Mouse (Mus musculus) MEL (cell line): ENCODE measurements around the gene Kat7. TPM values are rescaled to one million over a fixed set of nuclear protein-coding genes. Genes with fewer than 3 reads are reported as not detected.

Experiments used
- DNase-seq: peaks from one replicate; pipeline ENCODE4 v3.0.0; 2011; ENCODE audit warnings: low read depth, low spot score
- H3K27ac ChIP-seq: 2 replicates; pipeline ENCODE4 v1.5.1; 2012; ENCODE audit warnings: low read depth, mild to moderate bottlenecking, control low read depth, low read length, moderate library complexity; ENCODE audit not compliant: control insufficient read depth
- H3K27me3 ChIP-seq, 2 experiments: fragments of 150-350 bp in 1 of 2; sonication (generic) in 1 of 2; 2 replicates each; pipeline ENCODE4 v1.6.1; 2012; ENCODE audit warnings: low read length in 2 of 2, mild to moderate bottlenecking in 2 of 2, improper control_type of control experiment in 1 of 2, moderate library complexity in 1 of 2; ENCODE audit not compliant: insufficient read depth in 2 of 2, control insufficient read depth in 1 of 2
- H3K36me3 ChIP-seq, 2 experiments: 2 replicates each; pipeline ENCODE4 v1.6.1; 2012 to 2014; ENCODE audit warnings: low read length in 2 of 2, improper control_type of control experiment in 1 of 2, inconsistent platforms in 1 of 2, mild to moderate bottlenecking in 1 of 2; ENCODE audit not compliant: insufficient read depth in 2 of 2, control insufficient read depth in 1 of 2
- H3K4me1 ChIP-seq, 2 experiments: fragments of 150-350 bp in 1 of 2; sonication (generic) in 1 of 2; 2 replicates each; pipeline ENCODE4 v1.6.1; 2012; ENCODE audit warnings: low read length in 2 of 2, improper control_type of control experiment in 1 of 2, mild to moderate bottlenecking in 1 of 2; ENCODE audit not compliant: insufficient read depth in 2 of 2, control insufficient read depth in 1 of 2
- H3K4me3 ChIP-seq, 2 experiments: fragments of 150-350 bp in 1 of 2; sonication (generic) in 1 of 2; 2 replicates each; pipeline ENCODE4 v1.5.1; 2012; ENCODE audit warnings: low read depth in 2 of 2, low read length in 2 of 2, mild to moderate bottlenecking in 2 of 2, moderate library complexity in 2 of 2, control low read depth in 1 of 2, improper control_type of control experiment in 1 of 2; ENCODE audit not compliant: control insufficient read depth in 1 of 2, insufficient read depth in 1 of 2
- H3K79me2 ChIP-seq: 2 replicates; pipeline ENCODE4 v1.6.1; 2012; ENCODE audit warnings: mild to moderate bottlenecking, low read length, moderate library complexity; ENCODE audit not compliant: control insufficient read depth, poor library complexity, insufficient read depth
- H3K9ac ChIP-seq: 2 replicates; pipeline ENCODE4 v1.6.1; 2012; ENCODE audit warnings: low read depth, mild to moderate bottlenecking, control low read depth, low read length, moderate library complexity; ENCODE audit not compliant: control insufficient read depth, poor library complexity, severe bottlenecking
- H3K9me3 ChIP-seq: fragments of 150-350 bp; sonication (generic); replicated peaks from 2 replicates; pipeline ENCODE4 v1.6.1; 2012; ENCODE audit warnings: mild to moderate bottlenecking, low read length, improper control_type of control experiment, moderate library complexity; ENCODE audit not compliant: insufficient read depth
- BHLHE40 ChIP-seq: IDR thresholded peaks from 2 replicates; pipeline ENCODE4 v1.6.1; 2012; ENCODE audit warnings: low read depth, mild to moderate bottlenecking, inconsistent platforms, low read length, improper control_type of control experiment, borderline replicate concordance
- CTCF ChIP-seq, 3 experiments: IDR thresholded peaks in 2 of 3; conservative IDR thresholded peaks in 1 of 3; 2 replicates each; pipeline ENCODE4 v1.5.1; 2011 to 2012; ENCODE audit warnings: low read length in 3 of 3, low read depth in 2 of 3, mild to moderate bottlenecking in 2 of 3, improper control_type of control experiment in 1 of 3, inconsistent platforms in 1 of 3, mixed read lengths in 1 of 3, moderate library complexity in 1 of 3; ENCODE audit not compliant: control insufficient read depth in 1 of 3, insufficient read depth in 1 of 3, poor library complexity in 1 of 3, severe bottlenecking in 1 of 3
- EP300 ChIP-seq, 2 experiments: IDR thresholded peaks; 2 replicates each; pipeline ENCODE4 v1.6.1; 2011; ENCODE audit warnings: improper control_type of control experiment in 2 of 2, low read length in 2 of 2, low read depth in 1 of 2, mild to moderate bottlenecking in 1 of 2
- ETS1 ChIP-seq: IDR thresholded peaks from 2 replicates; pipeline ENCODE4 v1.6.1; 2012; ENCODE audit warnings: low read depth, mild to moderate bottlenecking, inconsistent platforms, low read length, improper control_type of control experiment, moderate library complexity
- GABPA ChIP-seq: IDR thresholded peaks from 2 replicates; pipeline ENCODE4 v1.6.1; 2012; ENCODE audit warnings: low read depth, mild to moderate bottlenecking, inconsistent platforms, low read length, improper control_type of control experiment, moderate library complexity
- JUND ChIP-seq: IDR thresholded peaks from 2 replicates; pipeline ENCODE4 v1.6.1; 2011; ENCODE audit warnings: low read depth, mild to moderate bottlenecking, improper control_type of control experiment, low read length
- MAZ ChIP-seq: IDR thresholded peaks from 2 replicates; pipeline ENCODE4 v1.6.1; 2012; ENCODE audit warnings: low read depth, mild to moderate bottlenecking, inconsistent platforms, low read length, improper control_type of control experiment
- MEF2A ChIP-seq: IDR thresholded peaks from 2 replicates; pipeline ENCODE4 v1.6.1; 2014; ENCODE audit warnings: low read depth, mild to moderate bottlenecking, inconsistent platforms, low read length, improper control_type of control experiment; ENCODE audit not compliant: poor library complexity, insufficient replicate concordance, severe bottlenecking; ENCODE audit errors: extremely low read depth
- MXI1 ChIP-seq: IDR thresholded peaks from 2 replicates; pipeline ENCODE4 v1.6.1; 2011; ENCODE audit warnings: mild to moderate bottlenecking, low read depth, low read length, improper control_type of control experiment
- MYB ChIP-seq: IDR thresholded peaks from 2 replicates; pipeline ENCODE4 v1.6.1; 2011; ENCODE audit warnings: mild to moderate bottlenecking, low read depth, low read length, improper control_type of control experiment
- NELFE ChIP-seq: IDR thresholded peaks from 2 replicates; pipeline ENCODE4 v1.6.1; 2011; ENCODE audit warnings: low read depth, low read length, improper control_type of control experiment
- NRF1 ChIP-seq: IDR thresholded peaks from 2 replicates; pipeline ENCODE4 v1.6.1; 2014; ENCODE audit warnings: low read depth, mild to moderate bottlenecking, inconsistent platforms, low read length, improper control_type of control experiment, moderate library complexity; ENCODE audit not compliant: poor library complexity, insufficient read depth, severe bottlenecking
- POLR2AphosphoS5 ChIP-seq: IDR thresholded peaks from 2 replicates; pipeline ENCODE4 v1.6.1; 2012; ENCODE audit warnings: low read depth, borderline replicate concordance, mild to moderate bottlenecking, inconsistent platforms, low read length, moderate library complexity, mixed read lengths
- RAD21 ChIP-seq: IDR thresholded peaks from 2 replicates; pipeline ENCODE4 v1.6.1; 2011; ENCODE audit warnings: mild to moderate bottlenecking, low read depth, low read length, improper control_type of control experiment
- RCOR1 ChIP-seq: IDR thresholded peaks from 2 replicates; pipeline ENCODE4 v1.6.1; 2012; ENCODE audit warnings: low read depth, mild to moderate bottlenecking, inconsistent platforms, low read length, improper control_type of control experiment
- SMC3 ChIP-seq: IDR thresholded peaks from 2 replicates; pipeline ENCODE4 v1.6.1; 2011; ENCODE audit warnings: low read depth, low read length, improper control_type of control experiment
- USF1 ChIP-seq: IDR thresholded peaks from 2 replicates; pipeline ENCODE4 v1.6.1; 2014; ENCODE audit warnings: low read depth, mild to moderate bottlenecking, inconsistent platforms, low read length, improper control_type of control experiment, moderate library complexity
- ZC3H11A ChIP-seq: IDR thresholded peaks from 2 replicates; pipeline ENCODE4 v1.6.1; 2012; ENCODE audit warnings: low read depth, mild to moderate bottlenecking, inconsistent platforms, low read length, improper control_type of control experiment
- ZKSCAN1 ChIP-seq: IDR thresholded peaks from 2 replicates; pipeline ENCODE4 v1.6.1; 2012; ENCODE audit warnings: low read depth, mild to moderate bottlenecking, inconsistent platforms, low read length, improper control_type of control experiment, moderate library complexity
- polyA plus RNA-seq, 2 experiments: library from polyadenylated mRNA; stranded (reverse) in 1 of 2; unstranded in 1 of 2; fragments of >175 nt in 1 of 2; fragments of >200 nt in 1 of 2; gene quantifications; 2 replicates each; pipeline versions ENCODE4 v1.2.1 to v1.2.4; 2012; ENCODE audit warnings: low replicate concordance in 2 of 2, low read depth in 1 of 2; ENCODE audit not compliant: insufficient read length in 2 of 2, insufficient read depth in 1 of 2, missing spikeins in 1 of 2
- total RNA-seq: library from RNA; depleted of rRNA; stranded (reverse); fragments of 300-350 nt; gene quantifications from 2 replicates; pipeline ENCODE4 v1.2.3, GENCODE M21; 2012

Gene Kat7
- total and polyA plus RNA-seq, 3 experiments = 81.4 to 100 (median 95.4) TPM

DNA sequence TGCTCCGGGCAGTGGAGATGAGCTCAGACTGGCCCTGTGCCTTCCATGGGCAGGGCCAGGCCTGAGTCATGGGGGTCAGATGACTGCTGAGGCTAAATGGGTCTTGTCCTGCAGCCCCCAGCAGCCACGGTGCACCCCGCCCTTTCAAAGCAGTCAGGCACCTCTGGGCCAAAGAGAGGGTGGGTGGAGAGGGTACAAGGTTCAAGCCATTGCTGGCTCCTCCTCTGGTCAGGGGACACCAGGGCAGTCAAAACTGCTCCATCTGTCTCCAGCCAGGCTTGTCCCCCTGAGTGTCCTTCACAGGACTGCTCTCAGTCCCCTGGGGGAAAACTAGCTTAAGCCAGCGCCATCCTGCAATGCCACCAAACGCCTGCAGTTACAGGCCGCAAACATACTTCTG is 57.9 kb downstream of the Kat7 start:
- TF ChIP-seq NELFE (no peak), EP300 (IDR thresholded peaks at IDR 0.05; ENCODE audit: low read depth in 1 of 2, low read length in 2 of 2) (no peak), RCOR1 (no peak), GABPA (no peak), MAZ (no peak), MYB (no peak), MEF2A (no peak), RAD21 (no peak), JUND (no peak), POLR2AphosphoS5 (no peak), ZKSCAN1 (no peak), NRF1 (no peak), ETS1 (no peak)
- H3K79me2 ChIP-seq = no peaks in the 10 kb centered on the region
- no peak overlapping the region for H3K4me3 ChIP-seq
- H3K27ac ChIP-seq = no peak overlapping the region
- H3K27me3 ChIP-seq = peaks cover 0 to 2% of the 10 kb centered on the region in 2 experiments; a peak in 3 of 4 replicates
- H3K36me3 ChIP-seq = no peaks in the 10 kb centered on the region
- no peak overlapping the region for H3K9ac ChIP-seq
- H3K9me3 ChIP-seq = no peaks in the 10 kb centered on the region
- H3K4me1 ChIP-seq = no peaks in the 10 kb centered on the region
- no peak for DNase-seq

DNA sequence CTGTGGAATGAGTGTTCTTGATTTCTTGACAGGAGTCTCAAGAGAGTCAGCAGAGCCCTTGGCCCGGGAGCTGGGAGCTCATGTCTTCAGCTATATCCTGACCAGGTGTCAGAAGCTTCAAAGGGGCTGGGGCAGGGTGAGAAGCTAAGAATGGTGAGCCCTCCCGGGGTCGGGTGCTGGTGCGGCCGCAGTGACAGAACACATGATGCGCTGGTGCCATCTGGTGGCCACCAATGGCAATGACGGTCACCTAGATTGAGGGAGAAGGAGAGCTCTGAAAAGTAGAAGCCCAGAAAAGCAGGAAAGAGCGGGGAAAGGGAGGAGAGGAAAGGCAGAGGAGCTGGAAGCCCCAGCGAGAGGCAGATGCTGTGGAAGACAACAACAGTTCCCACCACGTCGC is 58.8 kb downstream of the Kat7 start:
- H3K4me3 ChIP-seq = no peak overlapping the region
- no peak overlapping the region for H3K27ac ChIP-seq
- no peaks in the 10 kb centered on the region for H3K79me2 ChIP-seq
- no peaks in the 10 kb centered on the region for H3K36me3 ChIP-seq
- peaks cover 0 to 2% of the 10 kb centered on the region in 2 experiments; a peak in 3 of 4 replicates for H3K27me3 ChIP-seq
- H3K4me1 ChIP-seq = no peaks in the 10 kb centered on the region
- H3K9ac ChIP-seq = no peak overlapping the region
- no peaks in the 10 kb centered on the region for H3K9me3 ChIP-seq
- DNase-seq = peak; percentile 75
- TF ChIP-seq ZC3H11A (peak; percentile 76), RAD21 (peak; percentile 88), USF1 (0 out of 2 replicates have a peak, but pooled peaks have one; percentile 44), MXI1 (no peak), SMC3 (peak; percentile 95), CTCF (IDR thresholded peaks at IDR 0.05 in 2 of 3, conservative IDR thresholded peaks at IDR 0.05 in 1 of 3; ENCODE audit: control insufficient read depth in 1 of 3, insufficient read depth in 1 of 3, low read depth in 2 of 3, low read length in 3 of 3, poor library complexity in 1 of 3, severe bottlenecking in 1 of 3) (peak; percentile 81 to 99 (median 97)), BHLHE40 (no peak)
- TF ChIP-seq, all 39 proteins: peak for 5
